Comparison of ENCODE assay signal across 21 mouse cellular contexts in the genomic region with DNA sequence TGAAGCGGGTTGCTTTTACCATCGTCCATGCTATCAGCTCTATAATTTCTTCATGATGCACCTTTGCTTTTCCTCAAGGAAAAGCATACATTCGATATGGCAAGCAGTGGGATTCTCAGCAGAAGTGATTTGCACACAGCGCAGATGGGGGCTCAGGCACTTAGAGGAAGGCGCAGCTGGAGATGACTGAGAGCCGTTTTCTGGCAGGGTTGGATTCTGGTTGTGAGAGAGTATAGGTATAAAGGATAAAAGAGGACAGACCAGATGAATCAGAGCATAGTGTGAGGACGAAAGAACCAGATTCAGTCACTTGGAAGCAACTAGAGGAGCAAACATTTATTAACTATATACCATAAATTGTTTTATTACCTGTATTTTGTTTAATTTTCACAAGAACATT.
"Had no signal": no experiment of that assay in that cellular context is flagged by ENCODE, and none has a peak within 500 bp of the region (broad histone marks: within the 10 kb centered on the region; RNA-seq: fewer than 3 reads in every experiment).

No protein-coding gene starts in this region.

- DNase-seq: cerebellum, adult 2 months; cerebellum, adult 8-10 months; cerebellum, adult 9-10 months; cerebellum, adult 9-11 months; cerebellum, postnatal 10 days; cerebellum, postnatal 14 days; cerebellum, postnatal 25 days; cerebellum, postnatal 36 days; embryo, embryonic 11 days; forebrain, postnatal 0 days; gastrocnemius, adult 2 months; gastrocnemius, postnatal 10 days; gastrocnemius, postnatal 14 days; gastrocnemius, postnatal 25 days; gastrocnemius, postnatal 36 days; heart, adult 18-20 months; heart, adult 2 months had no signal

- ATAC-seq: forebrain, embryonic 13.5 days; forebrain, embryonic 14.5 days; forebrain, embryonic 15.5 days; forebrain, embryonic 16.5 days; forebrain, postnatal 0 days had no signal
